Mouse (Mus musculus) heart, embryonic 14.5 days (tissue): Measurements from ENCODE around the gene Hscb. TPM values are rescaled to one million over a fixed set of nuclear protein-coding genes. Genes with fewer than 3 reads are reported as not detected.

ENCODE experiments used
- ATAC-seq: fragments of 200-750 bp; cut with Nextera tagmentation; 2 replicates; pipeline ENCODE4 v1.8.0; 2017; ENCODE audit warnings: low read depth, moderate TSS enrichment; ENCODE audit not compliant: insufficient number of reproducible peaks, insufficient read depth, low FRiP score
- H3K27ac ChIP-seq, 2 experiments: fragments of 200-500 bp in 1 of 2; fragments of 300-500 bp in 1 of 2; sonication (generic) in 1 of 2; replicated peaks in 1 of 2; 2 replicates each; pipeline ENCODE4 v1.5.1; 2012 to 2014; ENCODE audit warnings: low read depth in 2 of 2, low read length in 2 of 2, control low read depth in 1 of 2, mild to moderate bottlenecking in 1 of 2, mixed read lengths in 1 of 2; ENCODE audit not compliant: control insufficient read depth in 1 of 2, insufficient read depth in 1 of 2
- H3K27me3 ChIP-seq: fragments of 300-500 bp; sonication (generic); 2 replicates; pipeline ENCODE4 v1.6.1; 2014; ENCODE audit warnings: mild to moderate bottlenecking, low read length, control low read depth; ENCODE audit not compliant: control insufficient read depth, insufficient read depth
- H3K36me3 ChIP-seq: fragments of 300-500 bp; sonication (generic); 2 replicates; pipeline ENCODE4 v1.6.1; 2014; ENCODE audit warnings: mild to moderate bottlenecking, control low read depth, low read length, mixed read lengths; ENCODE audit not compliant: control insufficient read depth, insufficient read depth
- H3K4me1 ChIP-seq, 2 experiments: fragments of 200-500 bp in 1 of 2; fragments of 300-500 bp in 1 of 2; sonication (generic) in 1 of 2; 2 replicates each; pipeline ENCODE4 v1.6.1; 2012 to 2014; ENCODE audit warnings: low read length in 2 of 2, control low read depth in 1 of 2, mixed read lengths in 1 of 2; ENCODE audit not compliant: control insufficient read depth in 2 of 2, insufficient read depth in 2 of 2
- H3K4me2 ChIP-seq: fragments of 300-500 bp; sonication (generic); 2 replicates; pipeline ENCODE4 v1.6.1; 2014; ENCODE audit warnings: mild to moderate bottlenecking, low read length
- H3K4me3 ChIP-seq, 2 experiments: fragments of 200-500 bp in 1 of 2; fragments of 300-500 bp in 1 of 2; sonication (generic) in 1 of 2; 2 replicates each; pipeline ENCODE4 v1.5.1; 2012 to 2014; ENCODE audit warnings: low read length in 2 of 2, mild to moderate bottlenecking in 2 of 2, control low read depth in 1 of 2, low read depth in 1 of 2, moderate library complexity in 1 of 2; ENCODE audit not compliant: control insufficient read depth in 1 of 2, insufficient read depth in 1 of 2
- H3K9ac ChIP-seq: fragments of 300-500 bp; sonication (generic); 2 replicates; pipeline ENCODE4 v1.6.1; 2014; ENCODE audit warnings: mild to moderate bottlenecking, low read length
- H3K9me3 ChIP-seq: fragments of 300-500 bp; sonication (generic); 2 replicates; pipeline ENCODE4 v1.6.1; 2016; ENCODE audit warnings: low read length, control low read depth; ENCODE audit not compliant: control insufficient read depth
- WGBS: fragments of 180-500 bp; shearing (Covaris S2); extraction: QIAGEN DNeasy Blood & Tissue Kit; methylation state at CpG from one replicate; pipeline ENCODE4 v1.1.7; 2014; 5-methylcytosine and 5-hydroxymethylcytosine counted together
- polyA plus RNA-seq: library from polyadenylated mRNA; unstranded; fragments of >200 nt; fragmentation: Nextera tagmentation; extraction: Ambion mirVana; gene quantifications from 2 replicates; pipeline ENCODE4 v1.2.1, GENCODE M21; 2014

The Hscb gene
- polyA plus RNA-seq, 1 experiment from 2014 or later: 23.1 TPM

- Histone ChIP-seq H3K4me3 (no peak overlapping the region), H3K36me3 (peaks cover 36% of the 10 kb centered on the region), H3K9me3 (no peaks in the 10 kb centered on the region), H3K4me2 (no peak overlapping the region; the same call in 1 of the 2 replicates), H3K27me3 (no peaks in the 10 kb centered on the region), H3K27ac (no peak overlapping the region), H3K9ac (no peak overlapping the region), H3K4me1 (peaks cover 9 to 30% of the 10 kb centered on the region in 2 experiments; a peak in 3 of 4 replicates)
- WGBS: 83% methylated on average over 1 of the region's 1 CpGs
- ATAC-seq: no peak
Measured at GRCm38 (mm10) chr5:110806676-110807075, 32.9 kb downstream of the Hscb start.

GRCm38 (mm10) chr5:110806154-110806553 lies 33.4 kb downstream of the Hscb start:
- H3K4me2 ChIP-seq: no peak overlapping the region
- ATAC-seq: no peak

GRCm38 (mm10) chr5:110804012-110804743 lies 35.4 kb downstream of the Hscb start:
- H3K4me1 ChIP-seq: peaks cover 9 to 34% of the 10 kb centered on the region in 2 experiments; a peak in 3 of 4 replicates
- H3K9ac ChIP-seq: no peak overlapping the region
- 79% methylated on average over 7 of the region's 7 CpGs for WGBS
- H3K4me3 ChIP-seq: no peak overlapping the region
- no peak for ATAC-seq
- H3K9me3 ChIP-seq: no peaks in the 10 kb centered on the region
- H3K36me3 ChIP-seq: peaks cover 46% of the 10 kb centered on the region
- H3K27me3 ChIP-seq: no peaks in the 10 kb centered on the region
- no peak overlapping the region for H3K4me2 ChIP-seq
- H3K27ac ChIP-seq: no peak overlapping the region

More at GRCm38 (mm10) chr5:110806154-110806553, 33.4 kb downstream of the Hscb start:
- no peak overlapping the region for H3K9ac ChIP-seq
- no peak overlapping the region for H3K27ac ChIP-seq
- H3K4me1 ChIP-seq: peaks cover 9 to 32% of the 10 kb centered on the region in 2 experiments; a peak in 3 of 4 replicates
- WGBS: 84% methylated on average over 4 of the region's 4 CpGs
- H3K9me3 ChIP-seq: no peaks in the 10 kb centered on the region
- H3K27me3 ChIP-seq: no peaks in the 10 kb centered on the region
- no peak overlapping the region for H3K4me3 ChIP-seq
- H3K36me3 ChIP-seq: peaks cover 36% of the 10 kb centered on the region

GRCm38 (mm10) chr5:110802809-110803208 lies 36.8 kb downstream of the Hscb start:
- no peak for ATAC-seq
- no peaks in the 10 kb centered on the region for H3K27me3 ChIP-seq
- H3K4me1 ChIP-seq: peaks cover 10 to 29% of the 10 kb centered on the region in 2 experiments
- no peak overlapping the region for H3K4me3 ChIP-seq
- no peak overlapping the region for H3K4me2 ChIP-seq
- no peaks in the 10 kb centered on the region for H3K9me3 ChIP-seq
- H3K9ac ChIP-seq: no peak overlapping the region
- peaks cover 59% of the 10 kb centered on the region for H3K36me3 ChIP-seq
- no peak overlapping the region for H3K27ac ChIP-seq

DNA sequence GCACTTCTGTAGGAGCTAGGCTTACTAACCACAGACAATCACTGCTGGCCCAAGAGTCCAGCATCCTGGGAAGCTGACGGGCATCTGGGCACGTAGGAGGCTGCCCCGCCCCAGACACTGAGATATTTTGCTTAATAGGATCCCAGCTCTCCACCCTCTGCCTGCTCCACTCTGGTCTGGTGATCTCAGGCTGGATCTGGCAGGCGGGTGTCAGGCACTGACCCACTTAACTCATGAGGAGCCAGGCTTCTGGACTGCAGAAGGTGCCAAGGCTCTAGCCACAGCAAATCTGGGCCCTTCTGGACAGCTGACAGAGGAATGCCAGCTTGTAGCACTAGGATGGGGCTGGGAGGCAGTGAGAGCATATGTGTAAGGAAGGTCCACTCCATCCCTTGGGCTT lies 37.4 kb downstream of the Hscb start:
- 63% methylated on average over 4 of the region's 4 CpGs for WGBS

GRCm38 (mm10) chr5:110801036-110801624 lies 38.4 kb downstream of the Hscb start:
- Histone ChIP-seq H3K9ac (no peak overlapping the region), H3K27me3 (no peaks in the 10 kb centered on the region), H3K9me3 (no peaks in the 10 kb centered on the region), H3K27ac (no peak overlapping the region), H3K4me3 (no peak overlapping the region), H3K4me2 (no peak overlapping the region), H3K36me3 (peaks cover 63% of the 10 kb centered on the region), H3K4me1 (peaks cover 11 to 20% of the 10 kb centered on the region in 2 experiments)
- 91% methylated on average over 3 of the region's 3 CpGs for WGBS
- ATAC-seq: no peak; the same call in 1 of the 2 replicates

More for the DNA sequence above, 37.4 kb downstream of the Hscb start:
- Histone ChIP-seq H3K27me3 (no peaks in the 10 kb centered on the region), H3K9me3 (no peaks in the 10 kb centered on the region), H3K27ac (no peak overlapping the region), H3K4me3 (no peak overlapping the region), H3K4me2 (no peak overlapping the region), H3K9ac (no peak overlapping the region), H3K36me3 (peaks cover 63% of the 10 kb centered on the region), H3K4me1 (peaks cover 11 to 27% of the 10 kb centered on the region in 2 experiments)
- no peak for ATAC-seq

DNA sequence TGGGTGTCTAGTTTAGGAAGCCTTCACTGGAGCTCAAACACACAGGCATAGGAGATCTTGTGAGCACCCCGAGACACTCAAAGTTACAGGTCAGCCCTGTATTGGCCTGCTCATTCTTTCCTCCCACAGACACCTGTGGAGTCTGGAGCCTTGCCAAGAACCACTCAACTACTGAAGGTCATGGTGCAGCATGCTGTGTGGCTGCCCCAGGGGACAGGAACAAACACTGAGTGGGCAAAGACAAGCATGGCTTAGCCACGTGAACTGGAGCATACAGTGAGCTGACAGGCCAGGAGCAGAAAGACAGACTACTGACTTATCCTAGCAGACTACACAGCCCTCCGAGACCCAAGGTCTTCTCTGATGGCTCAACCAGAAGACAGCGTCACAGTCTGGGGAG lies 41.9 kb downstream of the Hscb start:
- no peaks in the 10 kb centered on the region for H3K27me3 ChIP-seq
- H3K27ac ChIP-seq: peak overlapping the region; percentile 14 to 43; a peak in 1 of 4 replicates
- no peak for ATAC-seq
- 52% methylated on average over 4 of the region's 4 CpGs for WGBS
- peaks cover 74% of the 10 kb centered on the region for H3K36me3 ChIP-seq
- no peak overlapping the region for H3K9ac ChIP-seq
- H3K4me1 ChIP-seq: peaks cover 11 to 19% of the 10 kb centered on the region in 2 experiments
- H3K4me3 ChIP-seq: no peak overlapping the region
- no peaks in the 10 kb centered on the region for H3K9me3 ChIP-seq
- no peak overlapping the region for H3K4me2 ChIP-seq
